Mouse (Mus musculus) CH12.LX (cell line): ENCODE measurements around the gene Rilpl1. TPM values are rescaled to one million over a fixed set of nuclear protein-coding genes. Genes with fewer than 3 reads are reported as not detected.

Experiments used
- DNase-seq: peaks from one replicate; pipeline ENCODE4 v3.0.0-alpha.2; 2013; ENCODE audit errors: extremely low read depth
- H3K27ac ChIP-seq: 2 replicates; pipeline ENCODE4 v1.5.1; 2012; ENCODE audit warnings: low read depth, mild to moderate bottlenecking, control low read depth, moderate library complexity; ENCODE audit not compliant: insufficient read depth
- H3K27me3 ChIP-seq: replicated peaks from 2 replicates; pipeline ENCODE3; 2012; ENCODE audit warnings: inconsistent platforms
- H3K36me3 ChIP-seq, 2 experiments: replicated peaks in 1 of 2; 2 replicates each; pipeline versions ENCODE3 to v1.6.1; 2012; ENCODE audit warnings: inconsistent platforms in 1 of 2, low read length in 1 of 2, mild to moderate bottlenecking in 1 of 2, mixed read lengths in 1 of 2, moderate library complexity in 1 of 2; ENCODE audit not compliant: control insufficient read depth in 1 of 2, insufficient read depth in 1 of 2
- H3K4me1 ChIP-seq, 2 experiments: 2 replicates each; pipeline ENCODE4 v1.6.1; 2012; ENCODE audit warnings: inconsistent platforms in 1 of 2, moderate library complexity in 1 of 2; ENCODE audit not compliant: insufficient read depth in 2 of 2, control insufficient read depth in 1 of 2
- H3K4me2 ChIP-seq: 2 replicates; pipeline ENCODE4 v1.6.1; 2012; ENCODE audit warnings: low read depth, mild to moderate bottlenecking, control low read depth; ENCODE audit not compliant: poor library complexity, insufficient read depth, severe bottlenecking
- H3K4me3 ChIP-seq, 3 experiments: fragments of 150-350 bp in 1 of 3; sonication (generic) in 1 of 3; replicated peaks in 1 of 3; 2 replicates each; pipeline versions ENCODE3 to v1.5.1; 2011 to 2012; ENCODE audit warnings: low read depth in 2 of 3, low read length in 2 of 3, mild to moderate bottlenecking in 2 of 3, moderate library complexity in 2 of 3, control low read depth in 1 of 3, improper control_type of control experiment in 1 of 3, inconsistent platforms in 1 of 3, mixed read lengths in 1 of 3; ENCODE audit not compliant: poor library complexity in 1 of 3
- H3K79me2 ChIP-seq: replicated peaks from 2 replicates; pipeline ENCODE4 v1.6.1; 2012; ENCODE audit warnings: mild to moderate bottlenecking, moderate library complexity; ENCODE audit not compliant: control insufficient read depth, poor library complexity, insufficient read depth, severe bottlenecking; ENCODE audit errors: extremely low read depth
- H3K9ac ChIP-seq: 2 replicates; pipeline ENCODE4 v1.6.1; 2012; ENCODE audit warnings: low read depth, mild to moderate bottlenecking, control low read depth, moderate library complexity; ENCODE audit not compliant: insufficient read depth
- H3K9me3 ChIP-seq: replicated peaks from 2 replicates; pipeline ENCODE3; 2012; ENCODE audit warnings: low read length, inconsistent platforms, mixed read lengths
- BHLHE40 ChIP-seq: IDR thresholded peaks from 2 replicates; pipeline ENCODE4 v1.6.1; 2011; ENCODE audit warnings: mild to moderate bottlenecking, low read depth, low read length, improper control_type of control experiment
- CHD1 ChIP-seq: IDR thresholded peaks from 2 replicates; pipeline ENCODE4 v1.6.1; 2012; ENCODE audit warnings: low read depth, low read length, improper control_type of control experiment, inconsistent platforms
- CHD2 ChIP-seq: IDR thresholded peaks from 2 replicates; pipeline ENCODE4 v1.6.1; 2011; ENCODE audit warnings: low read length, improper control_type of control experiment
- CTCF ChIP-seq, 2 experiments: IDR thresholded peaks in 1 of 2; conservative IDR thresholded peaks in 1 of 2; 2 replicates each; pipeline ENCODE4 v1.5.1; 2011 to 2012; ENCODE audit warnings: low read depth in 2 of 2, low read length in 2 of 2, improper control_type of control experiment in 1 of 2, inconsistent platforms in 1 of 2, mild to moderate bottlenecking in 1 of 2, moderate library complexity in 1 of 2
- E2F4 ChIP-seq: IDR thresholded peaks from 2 replicates; pipeline ENCODE4 v1.6.1; 2011; ENCODE audit warnings: low read depth, low read length, improper control_type of control experiment; ENCODE audit not compliant: insufficient replicate concordance
- ELF1 ChIP-seq: IDR thresholded peaks from 2 replicates; pipeline ENCODE4 v1.6.1; 2014; ENCODE audit warnings: low read depth, mild to moderate bottlenecking, inconsistent platforms, low read length, improper control_type of control experiment
- EP300 ChIP-seq: IDR thresholded peaks from 2 replicates; pipeline ENCODE4 v1.6.1; 2011; ENCODE audit warnings: low read length, improper control_type of control experiment
- ETS1 ChIP-seq: conservative IDR thresholded peaks from 2 replicates; pipeline ENCODE4 v1.6.1; 2012; ENCODE audit warnings: low read depth, mild to moderate bottlenecking, inconsistent platforms, low read length, improper control_type of control experiment, moderate library complexity
- GABPA ChIP-seq: IDR thresholded peaks from 2 replicates; pipeline ENCODE4 v1.6.1; 2012; ENCODE audit warnings: low read depth, low read length, improper control_type of control experiment, inconsistent platforms; ENCODE audit not compliant: insufficient replicate concordance
- HCFC1 ChIP-seq: IDR thresholded peaks from 2 replicates; pipeline ENCODE4 v1.6.1; 2012; ENCODE audit warnings: low read depth, mild to moderate bottlenecking, inconsistent platforms, low read length, improper control_type of control experiment
- IRF4 ChIP-seq: IDR thresholded peaks from 2 replicates; pipeline ENCODE4 v1.6.1; 2014; ENCODE audit warnings: low read depth, mild to moderate bottlenecking, inconsistent platforms, low read length, improper control_type of control experiment
- JUN ChIP-seq: IDR thresholded peaks from 2 replicates; pipeline ENCODE4 v1.6.1; 2011; ENCODE audit warnings: low read depth, mild to moderate bottlenecking, low read length, improper control_type of control experiment, moderate library complexity; ENCODE audit not compliant: insufficient read depth
- JUND ChIP-seq: conservative IDR thresholded peaks from 2 replicates; pipeline ENCODE4 v1.6.1; 2011; ENCODE audit warnings: low read depth, low read length, improper control_type of control experiment
- KAT2A ChIP-seq: IDR thresholded peaks from 2 replicates; pipeline ENCODE4 v1.6.1; 2012; ENCODE audit warnings: low read length, improper control_type of control experiment, inconsistent platforms; ENCODE audit not compliant: insufficient replicate concordance
- MAFK ChIP-seq: IDR thresholded peaks from 2 replicates; pipeline ENCODE4 v1.6.1; 2011; ENCODE audit warnings: low read length, improper control_type of control experiment; ENCODE audit not compliant: insufficient replicate concordance
- MAX ChIP-seq: IDR thresholded peaks from 2 replicates; pipeline ENCODE4 v1.6.1; 2011; ENCODE audit warnings: low read length, improper control_type of control experiment
- MAZ ChIP-seq: IDR thresholded peaks from 2 replicates; pipeline ENCODE4 v1.6.1; 2012; ENCODE audit warnings: low read depth, mild to moderate bottlenecking, inconsistent platforms, low read length, improper control_type of control experiment, moderate library complexity
- MEF2A ChIP-seq: IDR thresholded peaks from 2 replicates; pipeline ENCODE4 v1.6.1; 2014; ENCODE audit warnings: low read depth, mild to moderate bottlenecking, inconsistent platforms, low read length, improper control_type of control experiment, borderline replicate concordance
- MXI1 ChIP-seq: IDR thresholded peaks from 2 replicates; pipeline ENCODE4 v1.6.1; 2011; ENCODE audit warnings: mild to moderate bottlenecking, low read depth, low read length, improper control_type of control experiment
- MYC ChIP-seq: IDR thresholded peaks from 2 replicates; pipeline ENCODE4 v1.6.1; 2011; ENCODE audit warnings: low read depth, mild to moderate bottlenecking, improper control_type of control experiment, low read length
- NELFE ChIP-seq: IDR thresholded peaks from 2 replicates; pipeline ENCODE4 v1.6.1; 2011; ENCODE audit warnings: low read depth, low read length, improper control_type of control experiment
- NRF1 ChIP-seq: IDR thresholded peaks from 2 replicates; pipeline ENCODE4 v1.6.1; 2014; ENCODE audit warnings: low read depth, mild to moderate bottlenecking, inconsistent platforms, low read length, improper control_type of control experiment, moderate library complexity
- PAX5 ChIP-seq: IDR thresholded peaks from 2 replicates; pipeline ENCODE4 v1.6.1; 2012; ENCODE audit warnings: low read length, inconsistent platforms, mixed read lengths
- POLR2A ChIP-seq: IDR thresholded peaks from 2 replicates; pipeline ENCODE4 v1.6.1; 2011; ENCODE audit warnings: low read depth, mild to moderate bottlenecking, improper control_type of control experiment, low read length
- POLR2AphosphoS2 ChIP-seq: IDR thresholded peaks from 2 replicates; pipeline ENCODE4 v1.6.1; 2011; ENCODE audit warnings: low read depth, low read length, improper control_type of control experiment
- RCOR1 ChIP-seq: conservative IDR thresholded peaks from 2 replicates; pipeline ENCODE4 v1.6.1; 2012; ENCODE audit warnings: low read depth, mild to moderate bottlenecking, inconsistent platforms, low read length, improper control_type of control experiment
- SIN3A ChIP-seq: IDR thresholded peaks from 2 replicates; pipeline ENCODE4 v1.6.1; 2012; ENCODE audit warnings: low read length, improper control_type of control experiment, inconsistent platforms
- SMC3 ChIP-seq: IDR thresholded peaks from 2 replicates; pipeline ENCODE4 v1.6.1; 2011; ENCODE audit warnings: low read depth, low read length, improper control_type of control experiment
- TBP ChIP-seq: conservative IDR thresholded peaks from 2 replicates; pipeline ENCODE4 v1.6.1; 2011; ENCODE audit warnings: low read depth, low read length, improper control_type of control experiment
- TCF12 ChIP-seq: IDR thresholded peaks from 2 replicates; pipeline ENCODE4 v1.6.1; 2014; ENCODE audit warnings: low read depth, mild to moderate bottlenecking, inconsistent platforms, low read length, improper control_type of control experiment
- UBTF ChIP-seq: IDR thresholded peaks from 2 replicates; pipeline ENCODE4 v1.6.1; 2012; ENCODE audit warnings: low read depth, mild to moderate bottlenecking, inconsistent platforms, low read length, improper control_type of control experiment, moderate library complexity
- USF1 ChIP-seq: IDR thresholded peaks from 2 replicates; pipeline ENCODE4 v1.6.1; 2014; ENCODE audit warnings: low read depth, mild to moderate bottlenecking, inconsistent platforms, low read length, improper control_type of control experiment
- USF2 ChIP-seq: conservative IDR thresholded peaks from 2 replicates; pipeline ENCODE4 v1.6.1; 2011; ENCODE audit warnings: low read depth, low read length, improper control_type of control experiment
- ZC3H11A ChIP-seq: IDR thresholded peaks from 2 replicates; pipeline ENCODE4 v1.6.1; 2012; ENCODE audit warnings: low read depth, mild to moderate bottlenecking, inconsistent platforms, low read length, improper control_type of control experiment
- ZKSCAN1 ChIP-seq: IDR thresholded peaks from 2 replicates; pipeline ENCODE4 v1.6.1; 2012; ENCODE audit warnings: low read depth, inconsistent platforms, low read length, improper control_type of control experiment, borderline replicate concordance
- ZMIZ1 ChIP-seq: IDR thresholded peaks from 2 replicates; pipeline ENCODE4 v1.6.1; 2012; ENCODE audit warnings: low read depth, mild to moderate bottlenecking, inconsistent platforms, low read length, improper control_type of control experiment
- ZNF384 ChIP-seq: IDR thresholded peaks from 2 replicates; pipeline ENCODE4 v1.6.1; 2012; ENCODE audit warnings: low read depth, low read length, improper control_type of control experiment, inconsistent platforms
- dilution Hi-C: fragments of 300-500 bp; cut with MboI; formaldehyde crosslinking; loops from 2 replicates; pipeline ENCODE4 v1.14.3; 2020; ENCODE audit warnings: low sequenced_read_pairs; ENCODE audit not compliant: extremely low pct_unique_long_range_greater_than_20kb, extremely low pct_ligation_motif_present
- in situ Hi-C: fragments of 300-500 bp; cut with MboI; formaldehyde crosslinking; loops from 3 replicates; pipeline ENCODE4 v1.14.3; 2019; ENCODE audit warnings: low sequenced_read_pairs, low pct_ligation_motif_present, low pct_unique_long_range_greater_than_20kb, mixed read lengths
- polyA plus RNA-seq: library from polyadenylated mRNA; unstranded; fragments of >175 nt; gene quantifications from 2 replicates; pipeline ENCODE4 v1.2.1, GENCODE M21; 2012; ENCODE audit warnings: low read depth; ENCODE audit not compliant: insufficient read length
- total RNA-seq, 2 experiments: library from RNA; depleted of rRNA; stranded (reverse); fragments of 300-350 nt in 1 of 2; fragments of >200 nt in 1 of 2; gene quantifications; 2 replicates each; pipeline ENCODE4 v1.2.3; 2012 to 2014

The Rilpl1 gene
- total and polyA plus RNA-seq, 3 experiments = 3.1 to 5.7 (median 5.4) TPM

DNA sequence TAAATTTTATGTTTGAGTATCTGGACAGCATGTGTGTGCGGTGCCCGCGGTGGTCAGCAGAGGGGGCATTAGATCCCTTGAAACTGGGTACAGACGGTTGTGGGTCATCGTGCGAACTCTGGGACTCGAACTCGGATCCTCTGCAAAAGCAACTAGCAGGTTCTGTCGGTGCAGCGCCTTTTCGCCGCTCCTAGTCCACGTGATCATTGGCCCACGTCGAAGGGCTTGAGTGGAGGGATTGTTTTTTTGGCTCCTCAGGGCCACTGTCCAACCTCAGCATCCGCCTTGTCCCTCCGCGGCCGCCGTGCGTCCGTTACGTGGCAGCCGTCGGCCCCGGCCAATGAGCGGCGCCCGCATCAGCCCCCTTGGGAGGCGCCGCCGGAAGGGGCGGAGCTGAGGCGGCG is 9.2 kb upstream of the Rilpl1 start, which contains the start of gene Tmed2:
Tmed2 (plus strand) TSS at position 313 of the 404 bp plus-strand sequence.
- Histone ChIP-seq H3K4me2 (peak within 1 kb of the TSS; percentile 12; the same call in 1 of the 2 replicates), H3K36me3 (peaks cover 19 to 32% of the 10 kb centered on the region in 2 experiments), H3K27ac (peak within 1 kb of the TSS; percentile 26), H3K4me1 (peaks cover 2 to 59% of the 10 kb centered on the region in 2 experiments; a peak in 3 of 4 replicates), H3K27me3 (no peaks in the 10 kb centered on the region), H3K9ac (peak within 1 kb of the TSS; percentile 91), H3K79me2 (peaks cover 46% of the 10 kb centered on the region), H3K4me3 (peak within 1 kb of the TSS; percentile 87 to 94 (median 94)), H3K9me3 (no peaks in the 10 kb centered on the region)
- in situ Hi-C loops (no loop called here), dilution Hi-C loops (no loop called here)
- DNase-seq = peak; percentile 97
- TF ChIP-seq CHD1 = no peak
- peak; percentile 63 for TF ChIP-seq NRF1
- TF ChIP-seq TCF12 = peak; percentile 68
- no peak for TF ChIP-seq POLR2AphosphoS2
- peak; percentile 35; the same call in 1 of the 2 replicates for TF ChIP-seq JUND
- peak; percentile 48; the same call in 1 of the 2 replicates for TF ChIP-seq TBP
- TF ChIP-seq EP300 = no peak
- peak; percentile 93 for TF ChIP-seq USF1
- no peak for TF ChIP-seq ZMIZ1
- peak in 1 of 2 experiments; percentile 47; a peak in 2 of 4 replicates for TF ChIP-seq CTCF (conservative IDR thresholded peaks at IDR 0.05 in 1 of 2, IDR thresholded peaks at IDR 0.05 in 1 of 2; ENCODE audit: low read depth in 2 of 2, low read length in 2 of 2)
- peak; percentile 98 for TF ChIP-seq MAX
- peak; percentile 95 for TF ChIP-seq ELF1
- 0 out of 2 replicates have a peak, but pooled peaks have one; percentile 49 for TF ChIP-seq RCOR1
- peak; percentile 83; the same call in 1 of the 2 replicates for TF ChIP-seq MAZ
- TF ChIP-seq ETS1 = peak; percentile 31; the same call in 1 of the 2 replicates
- TF ChIP-seq MEF2A = peak; percentile 87
- TF ChIP-seq BHLHE40 = peak; percentile 91
- TF ChIP-seq KAT2A = peak; percentile 95
- TF ChIP-seq NELFE = peak; percentile 23; the same call in 1 of the 2 replicates
- TF ChIP-seq MYC = peak; percentile 95
- TF ChIP-seq MXI1 = peak; percentile 80
- no peak for TF ChIP-seq ZC3H11A
- TF ChIP-seq ZKSCAN1 = no peak
- TF ChIP-seq IRF4 = peak; percentile 64
- peak; percentile 91 for TF ChIP-seq SIN3A
- peak; percentile 46; the same call in 1 of the 2 replicates for TF ChIP-seq POLR2A
- no peak for TF ChIP-seq UBTF
- TF ChIP-seq PAX5 = no peak
- peak; percentile 92 for TF ChIP-seq HCFC1
- TF ChIP-seq E2F4 = peak; percentile 56; the same call in 1 of the 2 replicates
- TF ChIP-seq GABPA = peak; percentile 35; the same call in 1 of the 2 replicates
- no peak for TF ChIP-seq MAFK
- TF ChIP-seq USF2 = peak; percentile 83
- no peak for TF ChIP-seq JUN
- TF ChIP-seq CHD2 = peak; percentile 50
- TF ChIP-seq ZNF384 = peak; percentile 64; the same call in 1 of the 2 replicates
- peak; percentile 21; the same call in 1 of the 2 replicates for TF ChIP-seq SMC3
